Mouse (Mus musculus): ENCODE measurements around the gene Zfpl1. TPM values are rescaled to one million over a fixed set of nuclear protein-coding genes. Genes with fewer than 3 reads are reported as not detected.

The Zfpl1 gene
- total and polyA plus RNA-seq, 2 experiments from 2014 or later = 36.1 to 55.5 TPM

- no peak overlapping the region for H3K27ac ChIP-seq (ENCODE audit: low read depth)
- H3K36me3 ChIP-seq (replicated peaks; ENCODE audit: control insufficient read depth, insufficient read depth, low read length) = peaks cover 47% of the 10 kb centered on the region
- no peak overlapping the region for H3K4me2 ChIP-seq (ENCODE audit: low read depth, low read length)
- H3K4me3 ChIP-seq (ENCODE audit: low read depth, low read length) = no peak overlapping the region
- peaks cover 11% of the 10 kb centered on the region for H3K4me1 ChIP-seq (ENCODE audit: control insufficient read depth, insufficient read depth)
- H3K9ac ChIP-seq (replicated peaks; ENCODE audit: low read depth, low read length) = no peak overlapping the region
- H3K9me3 ChIP-seq (replicated peaks; ENCODE audit: control insufficient read depth, low read length) = no peaks in the 10 kb centered on the region
- TF ChIP-seq CTCF (IDR thresholded peaks at IDR 0.05; ENCODE audit: low read depth) = no peak
- TF ChIP-seq EP300 (IDR thresholded peaks at IDR 0.05; ENCODE audit: low read depth) = no peak
- ATAC-seq (ENCODE audit: insufficient read depth, low read depth) = no peak
- no peaks in the 10 kb centered on the region for H3K27me3 ChIP-seq (ENCODE audit: control insufficient read depth, insufficient read depth, low read length)
- DNase-seq (ENCODE audit: low spot score) = no peak
- 86% methylated on average over 5 of the region's 5 CpGs for WGBS
Measured at GRCm38 (mm10) chr19:6073889-6074288, 10.9 kb downstream of the Zfpl1 start.

- H3K4me3 ChIP-seq (ENCODE audit: low read depth, low read length) = no peak overlapping the region
- H3K4me1 ChIP-seq (ENCODE audit: control insufficient read depth, insufficient read depth) = peaks cover 16% of the 10 kb centered on the region
- WGBS = 91% methylated on average over 19 of the region's 19 CpGs
Measured at GRCm38 (mm10) chr19:6071261-6071660, 13.5 kb downstream of the Zfpl1 start.

GRCm38 (mm10) chr19:6070571-6071250 lies 14.0 kb downstream of the Zfpl1 start:
- 89% methylated on average over 31 of the region's 31 CpGs for WGBS
- ATAC-seq (ENCODE audit: insufficient read depth, low read depth) (no peak), DNase-seq (ENCODE audit: low spot score) (no peak)
- no peak overlapping the region for H3K9ac ChIP-seq (replicated peaks; ENCODE audit: low read depth, low read length)
- H3K27me3 ChIP-seq (ENCODE audit: control insufficient read depth, insufficient read depth, low read length) = no peaks in the 10 kb centered on the region
- no peak overlapping the region for H3K27ac ChIP-seq (ENCODE audit: low read depth)
- H3K4me2 ChIP-seq (ENCODE audit: low read depth, low read length) = no peak overlapping the region
- no peaks in the 10 kb centered on the region for H3K9me3 ChIP-seq (replicated peaks; ENCODE audit: control insufficient read depth, low read length)
- H3K4me1 ChIP-seq (ENCODE audit: control insufficient read depth, insufficient read depth) = peaks cover 13% of the 10 kb centered on the region
- H3K36me3 ChIP-seq (replicated peaks; ENCODE audit: control insufficient read depth, insufficient read depth, low read length) = peaks cover 52% of the 10 kb centered on the region
- TF ChIP-seq EP300 (IDR thresholded peaks at IDR 0.05; ENCODE audit: low read depth) (no peak), CTCF (IDR thresholded peaks at IDR 0.05; ENCODE audit: low read depth) (no peak)
- H3K4me3 ChIP-seq (ENCODE audit: low read depth, low read length) = no peak overlapping the region

More at GRCm38 (mm10) chr19:6071261-6071660, 13.5 kb downstream of the Zfpl1 start:
- Histone ChIP-seq H3K9me3 (replicated peaks; ENCODE audit: control insufficient read depth, low read length) (no peaks in the 10 kb centered on the region), H3K27ac (ENCODE audit: low read depth) (no peak overlapping the region), H3K27me3 (ENCODE audit: control insufficient read depth, insufficient read depth, low read length) (no peaks in the 10 kb centered on the region), H3K36me3 (replicated peaks; ENCODE audit: control insufficient read depth, insufficient read depth, low read length) (peaks cover 52% of the 10 kb centered on the region), H3K9ac (replicated peaks; ENCODE audit: low read depth, low read length) (no peak overlapping the region), H3K4me2 (ENCODE audit: low read depth, low read length) (no peak overlapping the region)
- no peak for TF ChIP-seq EP300 (IDR thresholded peaks at IDR 0.05; ENCODE audit: low read depth)
- TF ChIP-seq CTCF (IDR thresholded peaks at IDR 0.05; ENCODE audit: low read depth) = no peak
- ATAC-seq (ENCODE audit: insufficient read depth, low read depth) (no peak), DNase-seq (ENCODE audit: low spot score) (no peak)

DNA sequence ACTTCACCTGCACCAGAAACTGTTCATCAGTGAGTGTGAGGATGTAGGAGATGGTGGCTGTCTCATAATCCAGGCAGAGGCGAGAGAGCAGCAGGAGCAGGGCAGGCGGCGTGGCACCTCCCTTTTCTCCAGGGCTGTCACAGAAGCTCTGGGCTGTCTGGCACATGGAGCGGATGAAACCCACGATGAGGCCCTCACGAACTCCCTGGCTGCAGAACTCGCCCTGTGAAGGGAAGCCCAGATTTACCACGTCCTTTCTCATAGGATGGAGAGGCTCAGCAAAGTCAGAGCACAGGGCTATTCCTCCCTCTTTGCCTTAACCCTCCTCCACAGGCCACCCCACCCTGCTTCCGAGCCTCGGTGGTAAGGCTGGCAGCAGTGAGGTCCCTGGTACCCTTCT lies 14.9 kb downstream of the Zfpl1 start:
- TF ChIP-seq CTCF (IDR thresholded peaks at IDR 0.05; ENCODE audit: low read depth) = no peak
- TF ChIP-seq EP300 (IDR thresholded peaks at IDR 0.05; ENCODE audit: low read depth) = no peak
- H3K4me1 ChIP-seq (ENCODE audit: control insufficient read depth, insufficient read depth) = peaks cover 13% of the 10 kb centered on the region
- 88% methylated on average over 10 of the region's 10 CpGs for WGBS
- no peaks in the 10 kb centered on the region for H3K9me3 ChIP-seq (replicated peaks; ENCODE audit: control insufficient read depth, low read length)
- no peaks in the 10 kb centered on the region for H3K27me3 ChIP-seq (ENCODE audit: control insufficient read depth, insufficient read depth, low read length)
- ATAC-seq (ENCODE audit: insufficient read depth, low read depth) = no peak
- no peak overlapping the region for H3K27ac ChIP-seq (ENCODE audit: low read depth)
- H3K36me3 ChIP-seq (replicated peaks; ENCODE audit: control insufficient read depth, insufficient read depth, low read length) = peaks cover 46% of the 10 kb centered on the region
- DNase-seq (ENCODE audit: low spot score) = no peak
- H3K4me2 ChIP-seq (ENCODE audit: low read depth, low read length) = no peak overlapping the region
- no peak overlapping the region for H3K4me3 ChIP-seq (ENCODE audit: low read depth, low read length)
- H3K9ac ChIP-seq (replicated peaks; ENCODE audit: low read depth, low read length) = no peak overlapping the region

DNA sequence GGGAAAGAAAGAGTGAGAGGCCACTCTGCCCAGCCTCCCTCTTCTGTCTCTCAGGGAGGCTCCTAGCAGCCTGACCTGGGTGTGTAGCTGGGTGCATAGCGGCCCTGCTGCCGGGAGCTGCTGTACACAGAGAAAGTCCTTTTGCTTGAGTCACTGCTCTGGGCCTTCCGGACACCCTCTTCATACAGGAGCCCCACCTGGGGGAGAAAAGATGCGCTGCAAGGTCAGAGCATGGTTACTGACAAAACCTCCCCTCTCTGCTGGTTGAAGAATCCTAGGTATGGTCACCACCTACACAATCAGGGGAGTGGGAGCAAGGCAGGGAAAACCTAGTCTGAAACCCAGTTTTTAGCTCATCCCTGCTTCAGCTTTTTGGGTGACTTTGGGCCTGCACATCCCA lies 15.8 kb downstream of the Zfpl1 start:
- H3K27me3 ChIP-seq (ENCODE audit: control insufficient read depth, insufficient read depth, low read length) = no peaks in the 10 kb centered on the region
- no peak overlapping the region for H3K4me2 ChIP-seq (ENCODE audit: low read depth, low read length)
- ATAC-seq (ENCODE audit: insufficient read depth, low read depth) = no peak
- peaks cover 42% of the 10 kb centered on the region for H3K36me3 ChIP-seq (replicated peaks; ENCODE audit: control insufficient read depth, insufficient read depth, low read length)
- H3K9me3 ChIP-seq (replicated peaks; ENCODE audit: control insufficient read depth, low read length) = no peaks in the 10 kb centered on the region
- no peak overlapping the region for H3K4me3 ChIP-seq (ENCODE audit: low read depth, low read length)
- TF ChIP-seq EP300 (IDR thresholded peaks at IDR 0.05; ENCODE audit: low read depth) (no peak), CTCF (IDR thresholded peaks at IDR 0.05; ENCODE audit: low read depth) (no peak)
- WGBS = 72% methylated on average over 4 of the region's 4 CpGs
- DNase-seq (ENCODE audit: low spot score) = no peak
- H3K4me1 ChIP-seq (ENCODE audit: control insufficient read depth, insufficient read depth) = peaks cover 13% of the 10 kb centered on the region
- no peak overlapping the region for H3K27ac ChIP-seq (ENCODE audit: low read depth)
- no peak overlapping the region for H3K9ac ChIP-seq (replicated peaks; ENCODE audit: low read depth, low read length)

All from heart, postnatal 0 days (tissue).